Mouse (Mus musculus) WW6 (cell line): ENCODE measurements at regions not wholly inside any gene's neighbourhood (a gene's known extent, or its start where the extent isn't known, plus 50 kb on each side); places are given as distances from the start of the nearest gene placed in this dataset.

Experiments used
- DNase-seq: peaks from one replicate; pipeline ENCODE4 v3.0.0-alpha.2; 2013; ENCODE audit warnings: low read depth, low spot score

- no peak for DNase-seq
Observed at GRCm38 (mm10) chr17:51534270-51534669, 298.8 kb downstream of the Satb1 start.

GRCm38 (mm10) chr17:51528161-51528560, 304.9 kb downstream of the Satb1 start:
- no peak for DNase-seq

- no peak for DNase-seq
Observed at GRCm38 (mm10) chr17:51526881-51527280, 306.2 kb downstream of the Satb1 start.

- no peak for DNase-seq
Observed at GRCm38 (mm10) chr17:51526464-51526863, 306.6 kb downstream of the Satb1 start.

GRCm38 (mm10) chr17:51526021-51526420, 307.1 kb downstream of the Satb1 start:
- DNase-seq: no peak

- no peak for DNase-seq
Observed at GRCm38 (mm10) chr17:51525219-51525618, 307.9 kb downstream of the Satb1 start.

GRCm38 (mm10) chr17:51511917-51512316, 321.2 kb downstream of the Satb1 start:
- DNase-seq: no peak

GRCm38 (mm10) chr17:51500751-51501150, 321.6 kb upstream of the Tbc1d5 start:
- DNase-seq: no peak

GRCm38 (mm10) chr17:51499541-51499940, 320.4 kb upstream of the Tbc1d5 start:
- no peak for DNase-seq

- DNase-seq: no peak
Observed at GRCm38 (mm10) chr17:51495038-51495437, 315.9 kb upstream of the Tbc1d5 start.

GRCm38 (mm10) chr17:51489386-51489785, 310.2 kb upstream of the Tbc1d5 start:
- no peak for DNase-seq

GRCm38 (mm10) chr17:51487918-51488445, 308.8 kb upstream of the Tbc1d5 start:
- DNase-seq: no peak

GRCm38 (mm10) chr17:51477810-51478209, 298.7 kb upstream of the Tbc1d5 start:
- DNase-seq: no peak

- no peak for DNase-seq
Observed at GRCm38 (mm10) chr17:51477404-51477803, 298.3 kb upstream of the Tbc1d5 start.

- peak; percentile 14 for DNase-seq
Observed at GRCm38 (mm10) chr17:51462137-51462880, 283.2 kb upstream of the Tbc1d5 start.

- no peak for DNase-seq
Observed at GRCm38 (mm10) chr17:51461248-51461647, 282.1 kb upstream of the Tbc1d5 start.

GRCm38 (mm10) chr17:51459119-51459518, 280.0 kb upstream of the Tbc1d5 start:
- DNase-seq: no peak

GRCm38 (mm10) chr17:51415746-51416145, 236.6 kb upstream of the Tbc1d5 start:
- no peak for DNase-seq

GRCm38 (mm10) chr17:51414304-51414703, 235.2 kb upstream of the Tbc1d5 start:
- no peak for DNase-seq

- no peak for DNase-seq
Observed at GRCm38 (mm10) chr17:51413741-51414140, 234.6 kb upstream of the Tbc1d5 start.

GRCm38 (mm10) chr17:51411545-51412094, 232.5 kb upstream of the Tbc1d5 start:
- DNase-seq: no peak

- no peak for DNase-seq
Observed at GRCm38 (mm10) chr17:51408894-51409293, 229.7 kb upstream of the Tbc1d5 start.

GRCm38 (mm10) chr17:51408367-51408766, 229.2 kb upstream of the Tbc1d5 start:
- no peak for DNase-seq
